In genomic region chr9:111247682-111248246, GRCm38 (mm10) we compare ENCODE assay signal across 9 mouse cellular contexts. TPM values are rescaled to one million over a fixed set of nuclear protein-coding genes. Genes with fewer than 3 reads are reported as not detected.
DNase-seq lines count a peak whose midpoint lies in the region; ATAC-seq lines count a peak whose summit lies in the region.
"Had no signal": no experiment of that assay in that cellular context is flagged by ENCODE, and none has a peak within 500 bp of the region (broad histone marks: within the 10 kb centered on the region; RNA-seq: fewer than 3 reads in every experiment).

No protein-coding gene starts in this region.

- H3K36me3 ChIP-seq in embryonic facial prominence, embryonic 11.5 days (replicated peaks; ENCODE audit: control insufficient read depth, insufficient read depth, low read depth, low read length), result peaks cover 3% of the 10 kb centered on the region
- peaks cover 88% of the 10 kb centered on the region for H3K36me3 ChIP-seq in embryonic facial prominence, embryonic 10.5 days (replicated peaks)
- peaks cover 10% of the 10 kb centered on the region for H3K36me3 ChIP-seq in midbrain, embryonic 11.5 days (ENCODE audit: control insufficient read depth, insufficient read depth, low read length)

- H3K4me3 ChIP-seq in embryonic facial prominence, embryonic 11.5 days (ENCODE audit: low read depth, low read length), result no peak overlapping the region
- no peak overlapping the region for H3K4me3 ChIP-seq in embryonic facial prominence, embryonic 10.5 days
- no peak overlapping the region for H3K4me3 ChIP-seq in midbrain, embryonic 11.5 days (ENCODE audit: low read depth, low read length)
- H3K4me3 ChIP-seq: erythroblast, embryonic 14.5 days had no signal

- no peak for ATAC-seq in embryonic facial prominence, embryonic 11.5 days (replicated peaks; ENCODE audit: insufficient number of reproducible peaks, low FRiP score, low TSS enrichment, low read depth)
- ATAC-seq in midbrain, embryonic 11.5 days (ENCODE audit: low FRiP score), result no peak

- H3K27me3 ChIP-seq in embryonic facial prominence, embryonic 11.5 days (ENCODE audit: control insufficient read depth, insufficient read depth, low read length), result no peaks in the 10 kb centered on the region
- no peaks in the 10 kb centered on the region for H3K27me3 ChIP-seq in embryonic facial prominence, embryonic 10.5 days (replicated peaks; ENCODE audit: low read depth, poor library complexity, severe bottlenecking)
- H3K27me3 ChIP-seq in midbrain, embryonic 11.5 days (ENCODE audit: control insufficient read depth, insufficient read depth, low read length), result no peaks in the 10 kb centered on the region

- H3K9ac ChIP-seq in embryonic facial prominence, embryonic 11.5 days (replicated peaks; ENCODE audit: low read length), result no peak overlapping the region
- H3K9ac ChIP-seq in midbrain, embryonic 11.5 days (ENCODE audit: low read length), result no peak overlapping the region

- no peak overlapping the region for H3K4me2 ChIP-seq in embryonic facial prominence, embryonic 11.5 days (ENCODE audit: low read depth, low read length)
- no peak overlapping the region for H3K4me2 ChIP-seq in midbrain, embryonic 11.5 days

- WGBS in embryonic facial prominence, embryonic 11.5 days, result 84% methylated on average over 3 of the region's 3 CpGs
- WGBS in embryonic facial prominence, embryonic 10.5 days, result 86% methylated on average over 3 of the region's 3 CpGs
- whole genome bisulfite sequencing in midbrain, embryonic 11.5 days, result 84% methylated on average over 3 of the region's 3 CpGs

- H3K4me1 ChIP-seq in embryonic facial prominence, embryonic 11.5 days (ENCODE audit: control insufficient read depth, insufficient read depth, low read length), result no peaks in the 10 kb centered on the region
- H3K4me1 ChIP-seq in embryonic facial prominence, embryonic 10.5 days, result no peaks in the 10 kb centered on the region
- H3K4me1 ChIP-seq in midbrain, embryonic 11.5 days (ENCODE audit: control insufficient read depth, insufficient read depth, low read length), result no peaks in the 10 kb centered on the region

- H3K9me3 ChIP-seq in embryonic facial prominence, embryonic 11.5 days (replicated peaks; ENCODE audit: control insufficient read depth, low read length), result no peaks in the 10 kb centered on the region
- H3K9me3 ChIP-seq in embryonic facial prominence, embryonic 10.5 days, result no peaks in the 10 kb centered on the region
- no peaks in the 10 kb centered on the region for H3K9me3 ChIP-seq in midbrain, embryonic 11.5 days (ENCODE audit: control insufficient read depth, low read length)

- peak; percentile 18 for DNase-seq in embryonic facial prominence, embryonic 11.5 days (ENCODE audit: low spot score)
- DNase-seq in embryonic facial prominence, embryonic 10.5 days (ENCODE audit: low spot score), result no peak
- DNase-seq in retina, postnatal 1 day, result peak; percentile 21
- DNase-seq in retina, embryonic 14.5 days (ENCODE audit: low spot score), result no peak
- DNase-seq in induced T-regulatory cell, adult 2 months (ENCODE audit: low read depth), result peak; percentile 23
- DNase-seq in thymus, postnatal 4 days, result peak; percentile 44
- DNase-seq in yolk sac, embryonic 10.5 days (ENCODE audit: low spot score), result no peak
- DNase-seq in midbrain, embryonic 11.5 days (ENCODE audit: low spot score, missing footprints), result no peak

- H3K27ac ChIP-seq in embryonic facial prominence, embryonic 11.5 days (replicated peaks; ENCODE audit: low read depth, low read length), result no peak overlapping the region
- H3K27ac ChIP-seq in embryonic facial prominence, embryonic 10.5 days (replicated peaks), result no peak overlapping the region
- no peak overlapping the region for H3K27ac ChIP-seq in midbrain, embryonic 11.5 days (ENCODE audit: low read depth, low read length)

RNA-seq across cellular contexts. Expression of gene Mlh1, which starts 23.8 kb away (rescaled TPM):
- 50.6 and 56.4 TPM in 2 replicates for polyA plus RNA-seq in embryonic facial prominence, embryonic 11.5 days (2014; fragmentation: Nextera tagmentation; extraction: Ambion mirVana)
- 52.7 and 56.8 TPM in 2 replicates for polyA plus RNA-seq in embryonic facial prominence, embryonic 10.5 days (2016; fragmentation: Nextera tagmentation; extraction: Ambion mirVana)
- polyA plus RNA-seq in midbrain, embryonic 11.5 days (2014; fragmentation: Nextera tagmentation; extraction: Ambion mirVana), result 53.3 and 55.4 TPM in 2 replicates

RNA-seq across cellular contexts. Expression of gene Epm2aip1, which starts 24.0 kb away (rescaled TPM):
- 42.2 and 46.5 TPM in 2 replicates for polyA plus RNA-seq in embryonic facial prominence, embryonic 11.5 days (2014; fragmentation: Nextera tagmentation; extraction: Ambion mirVana)
- 29.7 and 30.4 TPM in 2 replicates for polyA plus RNA-seq in embryonic facial prominence, embryonic 10.5 days (2016; fragmentation: Nextera tagmentation; extraction: Ambion mirVana)
- polyA plus RNA-seq in midbrain, embryonic 11.5 days (2014; fragmentation: Nextera tagmentation; extraction: Ambion mirVana), result 42.3 and 50.4 TPM in 2 replicates

Comparison
In these comparisons a context has a peak if more than half of its experiments do, and no peak if none do; other contexts are left out.
1. DNase-seq: peak in embryonic facial prominence, embryonic 11.5 days (single experiment), retina, postnatal 1 day (single experiment), induced T-regulatory cell, adult 2 months (single experiment) and thymus, postnatal 4 days (single experiment); none in embryonic facial prominence, embryonic 10.5 days (single experiment), retina, embryonic 14.5 days (single experiment), yolk sac, embryonic 10.5 days (single experiment) and midbrain, embryonic 11.5 days (single experiment).